Mouse (Mus musculus): ENCODE measurements around the gene Tgfbrap1. TPM values are rescaled to one million over a fixed set of nuclear protein-coding genes. Genes with fewer than 3 reads are reported as not detected.

Gene Tgfbrap1
- total RNA-seq (2021) = 10 to 100 TPM; 16.3 to 17.3 TPM

GRCm38 (mm10) chr1:43098031-43098984 is at the start of gene Tgfbrap1, which contains the start of gene AI597479:
Gene Tgfbrap1, minus strand, starts transcription at chr1:43098637.
Gene AI597479, plus strand, starts transcription at chr1:43098710.
- DNase-seq = peak; percentile 94

GRCm38 (mm10) chr1:43147474-43147873 is 49.0 kb upstream of the Tgfbrap1 start:
- no peak for DNase-seq

GRCm38 (mm10) chr1:43145388-43145787 is 47.0 kb upstream of the Tgfbrap1 start:
- no peak for DNase-seq

- no peak for DNase-seq
These were observed 46.0 kb upstream of the Tgfbrap1 start for GRCm38 (mm10) chr1:43144338-43144906.

GRCm38 (mm10) chr1:43143791-43144190 is 45.4 kb upstream of the Tgfbrap1 start:
- DNase-seq = no peak

GRCm38 (mm10) chr1:43143284-43143683 is 44.8 kb upstream of the Tgfbrap1 start:
- no peak for DNase-seq

- no peak for DNase-seq
These were observed 44.4 kb upstream of the Tgfbrap1 start for GRCm38 (mm10) chr1:43142849-43143248.

- DNase-seq = peak; percentile 65
These were observed 43.1 kb upstream of the Tgfbrap1 start for GRCm38 (mm10) chr1:43141555-43141961.

- DNase-seq = peak; percentile 93
These were observed 41.3 kb upstream of the Tgfbrap1 start for GRCm38 (mm10) chr1:43139587-43140266.

- DNase-seq = no peak
These were observed 39.9 kb upstream of the Tgfbrap1 start for GRCm38 (mm10) chr1:43138268-43138812.

- DNase-seq = no peak
These were observed 38.9 kb upstream of the Tgfbrap1 start for GRCm38 (mm10) chr1:43137334-43137733.

- DNase-seq = peak; percentile 2
These were observed 38.1 kb upstream of the Tgfbrap1 start for GRCm38 (mm10) chr1:43136488-43137029.

GRCm38 (mm10) chr1:43131591-43131990 is 33.2 kb upstream of the Tgfbrap1 start:
- no peak for DNase-seq

GRCm38 (mm10) chr1:43130219-43130981 is 32.0 kb upstream of the Tgfbrap1 start:
- DNase-seq = no peak

- no peak for DNase-seq
These were observed 29.6 kb upstream of the Tgfbrap1 start for GRCm38 (mm10) chr1:43127820-43128610.

GRCm38 (mm10) chr1:43127196-43127595 is 28.8 kb upstream of the Tgfbrap1 start:
- DNase-seq = no peak

- DNase-seq = no peak
These were observed 26.3 kb upstream of the Tgfbrap1 start for GRCm38 (mm10) chr1:43124726-43125125.

- DNase-seq = no peak
These were observed 24.2 kb upstream of the Tgfbrap1 start for GRCm38 (mm10) chr1:43122616-43123015.

GRCm38 (mm10) chr1:43120950-43121349 is 22.5 kb upstream of the Tgfbrap1 start:
- DNase-seq = no peak

- no peak for DNase-seq
These were observed 19.0 kb upstream of the Tgfbrap1 start for GRCm38 (mm10) chr1:43117435-43117834.

- peak; percentile 75 for DNase-seq
These were observed 14.4 kb upstream of the Tgfbrap1 start for GRCm38 (mm10) chr1:43112882-43113281.
